Mouse (Mus musculus) lung, embryonic 14.5 days (tissue): Measurements from ENCODE around the gene Gm20388. TPM values are rescaled to one million over a fixed set of nuclear protein-coding genes. Genes with fewer than 3 reads are reported as not detected.
A peak's percentile ranks its signal among the peaks of the same experiment; 100 is the strongest.

Experiments used
- ATAC-seq: fragments of 200-750 bp; cut with Nextera tagmentation; 2 replicates; pipeline ENCODE4 v1.8.0; 2017; ENCODE audit warnings: mild to moderate bottlenecking, moderate TSS enrichment, moderate library complexity; ENCODE audit not compliant: insufficient read depth
- DNase-seq: peaks from one replicate; pipeline ENCODE4 v3.0.0-alpha.2; 2015
- H3K27ac ChIP-seq: fragments of 300-500 bp; sonication (generic); 2 replicates; pipeline ENCODE4 v1.5.1; 2014; ENCODE audit warnings: low read depth, mild to moderate bottlenecking, moderate library complexity
- H3K27me3 ChIP-seq: fragments of 300-500 bp; sonication (generic); 2 replicates; pipeline ENCODE4 v1.6.1; 2014; ENCODE audit warnings: low read length, control low read depth; ENCODE audit not compliant: insufficient read depth
- H3K36me3 ChIP-seq: fragments of 300-500 bp; sonication (generic); 2 replicates; pipeline ENCODE4 v1.6.1; 2014; ENCODE audit warnings: control low read depth; ENCODE audit not compliant: insufficient read depth
- H3K4me1 ChIP-seq: fragments of 300-500 bp; sonication (generic); 2 replicates; pipeline ENCODE4 v1.6.1; 2014; ENCODE audit warnings: antibody characterized with exemption, control low read depth; ENCODE audit not compliant: insufficient read depth
- H3K4me2 ChIP-seq: fragments of 300-500 bp; sonication (generic); 2 replicates; pipeline ENCODE4 v1.6.1; 2014; ENCODE audit warnings: mild to moderate bottlenecking
- H3K4me3 ChIP-seq: fragments of 300-500 bp; sonication (generic); 2 replicates; pipeline ENCODE4 v1.5.1; 2014; ENCODE audit warnings: low read depth, low read length
- H3K9ac ChIP-seq: fragments of 300-500 bp; sonication (generic); 2 replicates; pipeline ENCODE4 v1.6.1; 2014
- H3K9me3 ChIP-seq: fragments of 300-500 bp; sonication (generic); 2 replicates; pipeline ENCODE4 v1.6.1; 2016; ENCODE audit warnings: low read depth, low read length, control low read depth
- CTCF ChIP-seq: IDR thresholded peaks from 2 replicates; pipeline ENCODE4 v1.5.1; 2016; ENCODE audit warnings: antibody characterized with exemption, low read depth
- WGBS: fragments of 180-500 bp; shearing (Covaris S2); extraction: QIAGEN DNeasy Blood & Tissue Kit; methylation state at CpG from one replicate; pipeline ENCODE4 v1.1.7; 2014; 5-methylcytosine and 5-hydroxymethylcytosine counted together
- polyA plus RNA-seq: library from polyadenylated mRNA; unstranded; fragments of >200 nt; fragmentation: Nextera tagmentation; extraction: Ambion mirVana; gene quantifications from 2 replicates; pipeline ENCODE4 v1.2.1, GENCODE M21; 2014

Gene Gm20388
- polyA plus RNA-seq, 1 experiment from 2014 or later = not detected

DNA sequence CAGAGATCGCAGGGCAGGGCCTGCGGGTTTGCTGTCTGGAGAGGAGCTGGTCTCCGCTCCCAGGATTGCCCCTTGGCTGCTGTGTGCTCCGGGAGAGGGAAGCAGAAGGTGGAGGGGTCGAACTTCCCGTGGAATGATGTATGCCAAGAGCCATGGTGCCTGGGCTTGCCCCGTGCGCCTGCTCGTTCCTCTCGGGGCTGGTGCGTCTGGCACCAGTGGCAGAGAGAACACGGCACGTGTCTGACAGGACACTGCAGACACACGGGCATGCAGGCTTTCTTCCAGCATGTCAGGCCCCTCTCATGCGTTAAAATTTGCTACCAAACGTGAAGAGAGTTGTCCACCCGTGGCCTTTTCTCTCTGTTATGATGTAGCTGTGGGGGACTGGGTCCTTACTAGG lies 4401.1 kb downstream of the Gm20388 start:
- Histone ChIP-seq H3K4me2 (no peak overlapping the region), H3K27me3 (no peaks in the 10 kb centered on the region), H3K9ac (no peak overlapping the region), H3K4me1 (no peaks in the 10 kb centered on the region; the same call in 1 of the 2 replicates), H3K4me3 (no peak overlapping the region), H3K27ac (no peak overlapping the region), H3K36me3 (no peaks in the 10 kb centered on the region), H3K9me3 (no peaks in the 10 kb centered on the region)
- 88% methylated on average over 17 of the region's 17 CpGs for WGBS
- no peak for TF ChIP-seq CTCF
- DNase-seq (no peak), ATAC-seq (no peak)

DNA sequence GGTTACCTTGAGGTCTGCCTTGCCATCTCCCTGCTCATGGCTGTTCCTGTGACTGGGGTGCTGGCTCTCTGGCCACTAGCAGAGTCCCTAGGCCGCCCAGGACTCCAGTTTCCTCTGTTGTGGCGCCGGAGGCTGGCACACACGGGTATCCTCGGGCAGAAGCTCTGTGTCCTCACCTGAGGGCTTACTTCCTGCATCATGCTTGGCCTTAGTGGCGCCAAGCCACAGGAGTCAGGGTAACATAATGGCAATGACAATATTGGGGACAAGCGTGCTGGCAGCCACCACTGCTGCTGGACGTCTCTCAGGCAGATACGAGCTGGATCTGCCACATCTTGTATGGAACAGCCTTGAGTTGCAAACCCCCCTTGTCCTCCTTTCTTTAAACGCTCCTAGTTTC lies 4401.6 kb downstream of the Gm20388 start:
- no peak for ATAC-seq
- TF ChIP-seq CTCF = no peak
- WGBS = 88% methylated on average over 10 of the region's 10 CpGs
- Histone ChIP-seq H3K9me3 (no peaks in the 10 kb centered on the region), H3K27ac (no peak overlapping the region), H3K36me3 (no peaks in the 10 kb centered on the region), H3K4me3 (no peak overlapping the region), H3K9ac (no peak overlapping the region), H3K4me1 (no peaks in the 10 kb centered on the region; the same call in 1 of the 2 replicates), H3K4me2 (no peak overlapping the region), H3K27me3 (no peaks in the 10 kb centered on the region)
- no peak for DNase-seq

DNA sequence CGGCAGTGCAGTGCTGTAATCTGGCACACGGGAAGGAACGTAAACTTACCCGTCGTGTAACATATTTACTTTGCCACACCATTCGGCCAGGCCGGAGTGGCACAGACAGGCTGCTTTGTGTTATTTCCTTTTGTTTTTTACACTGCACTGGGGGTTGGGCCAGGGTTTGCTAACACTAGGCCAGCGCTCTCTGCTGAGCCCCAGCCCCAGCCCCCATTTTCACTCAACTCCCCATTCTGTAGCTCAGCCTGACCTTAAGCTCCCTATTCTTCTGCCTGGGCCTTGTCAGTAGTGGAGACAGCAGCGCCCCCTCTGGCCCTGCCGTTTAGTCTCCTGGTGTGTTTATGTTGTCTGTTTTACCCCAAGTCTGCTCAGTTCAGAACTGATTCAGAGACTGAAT lies 4404.2 kb downstream of the Gm20388 start:
- ATAC-seq = no peak
- Histone ChIP-seq H3K4me1 (0 out of 2 replicates have a peak, but pooled peaks cover 2% of the 10 kb centered on the region), H3K4me2 (no peak overlapping the region), H3K27ac (peak overlapping the region; percentile 10; the same call in 1 of the 2 replicates), H3K9me3 (no peaks in the 10 kb centered on the region), H3K9ac (no peak overlapping the region), H3K4me3 (no peak overlapping the region), H3K36me3 (no peaks in the 10 kb centered on the region), H3K27me3 (no peaks in the 10 kb centered on the region)
- DNase-seq = peak; percentile 49
- 43% methylated on average over 10 of the region's 10 CpGs for WGBS
- peak; percentile 53 for TF ChIP-seq CTCF

DNA sequence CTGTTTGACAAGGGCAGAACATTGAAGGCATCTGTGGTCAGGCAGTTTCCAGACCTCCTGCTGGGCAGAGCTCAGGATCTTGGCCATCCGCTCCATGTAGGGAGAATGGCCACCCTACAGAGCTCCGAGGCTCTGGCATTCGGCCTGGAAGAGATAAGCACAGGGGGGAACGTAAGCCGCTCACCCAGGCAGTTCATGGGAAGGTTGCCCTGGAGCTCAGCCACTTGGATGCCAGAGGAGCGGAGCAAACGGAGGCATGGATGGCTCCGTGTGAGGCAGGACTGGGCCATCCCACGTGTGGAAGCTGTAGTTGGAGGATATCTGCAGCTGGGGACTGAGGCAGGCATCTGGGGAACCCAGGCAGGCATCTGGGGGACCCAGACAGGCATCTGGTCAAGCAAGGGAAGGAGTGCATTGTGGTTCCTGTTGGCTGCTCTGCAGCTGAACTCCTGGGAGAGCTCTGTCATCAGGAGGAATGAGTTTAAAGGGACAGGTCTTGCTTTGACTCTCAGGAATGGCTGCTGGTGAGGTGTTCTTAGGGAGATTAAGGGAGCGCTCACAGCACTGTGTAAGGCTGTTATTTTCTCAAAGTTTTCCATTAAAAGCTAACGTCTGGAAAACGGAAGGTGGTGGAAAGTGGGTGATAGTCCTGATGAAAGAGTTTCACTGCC lies 4406.0 kb downstream of the Gm20388 start:
- no peaks in the 10 kb centered on the region for H3K9me3 ChIP-seq
- peak overlapping the region; percentile 50; the same call in 1 of the 2 replicates for H3K27ac ChIP-seq
- DNase-seq = peak; percentile 58
- H3K4me3 ChIP-seq = no peak overlapping the region
- peak; percentile 44 for ATAC-seq
- H3K36me3 ChIP-seq = no peaks in the 10 kb centered on the region
- H3K9ac ChIP-seq = no peak overlapping the region
- H3K27me3 ChIP-seq = no peaks in the 10 kb centered on the region
- H3K4me1 ChIP-seq = 0 out of 2 replicates have a peak, but pooled peaks cover 2% of the 10 kb centered on the region
- TF ChIP-seq CTCF = no peak
- H3K4me2 ChIP-seq = no peak overlapping the region
- WGBS = 33% methylated on average over 12 of the region's 12 CpGs

DNA sequence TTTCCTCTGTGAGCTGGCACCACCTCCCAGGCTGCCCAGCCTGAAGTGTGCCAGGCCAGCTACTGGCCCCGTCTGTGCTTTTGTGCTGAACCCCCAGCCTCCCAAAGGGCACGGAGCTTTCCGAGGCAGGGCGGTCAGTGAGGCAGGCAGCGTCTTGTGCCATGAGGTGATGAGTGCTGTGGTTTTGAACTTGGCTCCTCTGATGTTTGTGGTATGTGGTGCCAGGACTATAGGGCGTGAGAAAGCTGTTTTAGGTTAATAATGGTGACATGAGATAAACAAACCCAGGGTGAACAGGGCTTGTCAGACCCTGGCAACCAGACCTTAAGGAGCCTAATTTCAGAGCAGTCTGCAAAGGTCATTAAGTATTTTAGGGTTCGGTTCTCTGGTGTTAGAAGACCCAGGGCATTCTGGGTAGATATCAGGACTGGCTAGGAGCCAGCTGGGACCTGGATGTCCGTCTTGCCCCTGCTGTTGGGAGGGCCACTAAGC lies 4406.6 kb downstream of the Gm20388 start:
- DNase-seq (no peak), ATAC-seq (no peak)
- no peaks in the 10 kb centered on the region for H3K9me3 ChIP-seq
- no peaks in the 10 kb centered on the region for H3K36me3 ChIP-seq
- no peak for TF ChIP-seq CTCF
- peak overlapping the region; percentile 50; the same call in 1 of the 2 replicates for H3K27ac ChIP-seq
- no peaks in the 10 kb centered on the region for H3K27me3 ChIP-seq
- 0 out of 2 replicates have a peak, but pooled peaks cover 2% of the 10 kb centered on the region for H3K4me1 ChIP-seq
- H3K4me3 ChIP-seq = no peak overlapping the region
- no peak overlapping the region for H3K9ac ChIP-seq
- 46% methylated on average over 8 of the region's 8 CpGs for WGBS
- no peak overlapping the region for H3K4me2 ChIP-seq

DNA sequence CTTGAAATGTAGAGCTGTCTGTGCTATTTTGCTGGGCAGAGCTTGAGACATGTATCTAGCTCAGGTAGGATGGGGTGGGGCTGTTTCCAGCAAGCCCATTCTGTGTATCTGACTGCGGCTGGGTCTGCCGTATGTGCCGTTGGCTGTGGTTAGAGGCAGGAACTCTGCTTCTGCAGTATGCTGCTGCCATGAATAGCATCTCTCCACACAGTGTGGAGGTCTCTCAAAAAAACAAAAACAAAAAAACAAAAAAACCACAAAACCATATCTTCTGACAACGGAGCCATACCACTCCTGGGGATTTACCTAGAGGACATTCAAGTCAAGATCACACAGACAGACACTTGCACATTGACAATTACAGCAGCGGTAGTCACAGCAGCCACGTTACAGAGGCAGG lies 4407.2 kb downstream of the Gm20388 start:
- Histone ChIP-seq H3K27me3 (no peaks in the 10 kb centered on the region), H3K36me3 (no peaks in the 10 kb centered on the region), H3K4me1 (0 out of 2 replicates have a peak, but pooled peaks cover 2% of the 10 kb centered on the region), H3K9ac (no peak overlapping the region), H3K9me3 (no peaks in the 10 kb centered on the region), H3K4me3 (no peak overlapping the region), H3K27ac (no peak overlapping the region), H3K4me2 (no peak overlapping the region)
- TF ChIP-seq CTCF = no peak
- ATAC-seq = no peak
- 83% methylated on average over 6 of the region's 6 CpGs for WGBS
- no peak for DNase-seq

DNA sequence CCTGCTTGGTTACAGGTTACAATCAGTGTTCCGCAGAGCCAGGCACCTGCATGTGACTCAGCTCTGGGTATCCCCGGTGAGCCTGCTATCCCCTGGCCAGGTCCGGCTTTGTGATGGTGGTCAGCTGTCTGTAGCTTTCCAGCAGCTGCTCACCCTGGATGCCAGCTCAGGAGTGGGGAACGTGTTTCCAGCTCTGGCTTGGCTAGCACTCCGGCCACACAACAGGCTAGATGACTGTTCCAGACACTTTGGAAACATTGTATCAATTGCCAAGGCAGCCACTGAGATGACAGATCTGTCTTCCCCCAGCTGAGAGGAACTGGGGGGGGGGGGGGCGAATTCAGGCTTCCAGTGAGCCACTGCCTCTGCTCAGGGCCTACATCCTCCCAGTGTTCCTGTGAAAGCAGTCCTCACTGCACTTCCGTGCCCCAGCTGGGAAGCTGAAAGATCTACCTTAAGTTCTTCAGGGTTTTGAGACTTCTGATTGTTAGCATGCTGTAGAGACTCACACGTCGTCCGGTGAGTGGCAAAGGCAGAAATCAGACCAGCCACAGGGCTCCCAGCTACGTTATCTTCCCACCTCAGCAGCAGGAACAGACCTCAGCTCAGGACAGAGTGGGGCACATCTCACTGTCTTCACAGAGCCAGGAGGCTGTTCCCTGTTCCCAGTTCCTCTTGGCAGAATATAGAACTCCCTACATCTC lies 4408.1 kb downstream of the Gm20388 start:
- Histone ChIP-seq H3K27me3 (no peaks in the 10 kb centered on the region), H3K4me3 (no peak overlapping the region), H3K4me2 (no peak overlapping the region), H3K4me1 (0 out of 2 replicates have a peak, but pooled peaks cover 2% of the 10 kb centered on the region), H3K9me3 (no peaks in the 10 kb centered on the region), H3K9ac (no peak overlapping the region), H3K27ac (0 out of 2 replicates have a peak overlapping the region, but pooled peaks have one; percentile 30), H3K36me3 (peaks cover 9% of the 10 kb centered on the region; the same call in 1 of the 2 replicates)
- 60% methylated on average over 11 of the region's 11 CpGs for WGBS
- no peak for TF ChIP-seq CTCF
- DNase-seq (peak; percentile 50), ATAC-seq (0 out of 2 replicates have a peak, but pooled peaks have one; percentile 25)
